Mouse (Mus musculus) ES-E14 (cell line): Measurements from ENCODE around the gene 1110059E24Rik.

ENCODE experiments used
- CHD2 ChIP-seq: IDR thresholded peaks from 2 replicates; pipeline ENCODE4 v1.6.1; 2014; ENCODE audit warnings: mild to moderate bottlenecking, low read depth, low read length, inconsistent platforms
- HCFC1 ChIP-seq: IDR thresholded peaks from 2 replicates; pipeline ENCODE4 v1.6.1; 2012; ENCODE audit warnings: low read length, inconsistent platforms, borderline replicate concordance; ENCODE audit not compliant: insufficient read depth
- ZC3H11A ChIP-seq: IDR thresholded peaks from 2 replicates; pipeline ENCODE4 v1.6.1; 2012; ENCODE audit warnings: low read depth, mild to moderate bottlenecking, inconsistent platforms, low read length, borderline replicate concordance
- ZNF384 ChIP-seq: IDR thresholded peaks from 2 replicates; pipeline ENCODE4 v1.6.1; 2012; ENCODE audit warnings: low read depth, low read length, inconsistent platforms

DNA sequence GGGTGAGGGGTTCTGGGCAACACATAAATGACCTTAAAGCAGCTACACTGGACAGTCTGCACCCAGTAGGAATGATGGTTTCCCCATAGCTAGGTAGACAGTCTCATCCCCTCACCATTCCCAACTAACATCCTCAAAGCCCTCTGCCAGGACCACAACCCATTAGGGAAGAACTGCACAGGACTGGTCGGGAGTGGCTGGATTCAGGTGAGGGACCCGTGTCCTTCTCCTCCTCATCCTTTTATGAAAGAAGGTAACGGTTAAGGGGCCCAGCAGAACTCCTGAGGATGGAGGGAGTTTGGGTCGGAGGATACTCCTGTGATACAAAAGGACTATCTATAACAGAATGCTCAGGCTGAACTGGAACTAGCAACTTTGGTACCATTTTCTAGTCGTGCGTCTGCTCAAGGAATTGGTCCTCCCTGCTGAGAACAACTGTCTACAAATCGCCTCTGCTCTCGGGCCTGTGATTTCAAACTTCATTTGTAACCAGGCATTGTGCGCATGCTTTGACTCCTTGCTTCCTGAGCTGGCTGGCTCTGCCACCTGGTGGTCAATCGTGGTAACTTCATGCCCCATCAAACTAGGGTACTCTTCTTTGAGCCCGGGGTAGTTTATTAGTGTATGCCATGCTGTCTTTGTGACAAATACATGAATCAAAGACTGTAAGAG, 88.9 kb downstream of the 1110059E24Rik start:
- TF ChIP-seq ZC3H11A, result peak; percentile 90
- TF ChIP-seq ZNF384, result no peak
- TF ChIP-seq HCFC1, result no peak
- TF ChIP-seq CHD2, result no peak
